Mouse (Mus musculus) spleen, adult 10 weeks (tissue): Measurements from ENCODE around the gene Gm13023. TPM values are rescaled to one million over a fixed set of nuclear protein-coding genes. Genes with fewer than 3 reads are reported as not detected.

Experiments used
- polyA plus RNA-seq: library from polyadenylated mRNA; stranded (reverse); fragments of 350-450 nt; fragmentation: Illumina TruSeq; extraction: RNeasy Lipid Tissue Mini Kit (QIAGEN cat#74804); gene quantifications from one replicate; pipeline ENCODE4 v1.2.3, GENCODE M21; 2015; ENCODE audit warnings: low replicate concordance; ENCODE audit not compliant: insufficient read depth

Gm13023 gene
- polyA plus RNA-seq: not detected

GRCm38 (mm10) chr4:143789052-143789451, at the start of gene Gm13023:
Gene Gm13023 (plus strand): TSS chr4:143789352.

GRCm38 (mm10) chr4:143815993-143816392, 26.8 kb downstream of the Gm13023 start, which contains the start of gene Gm13084:
Gene Gm13084 (minus strand): TSS chr4:143816093.

Other genes with a start within 250 kb of the Gm13023 start
- gene BC080695, start 237.7 kb upstream of the Gm13023 start, polyA plus RNA-seq: not detected
- not detected for gene Gm13057, start 237.6 kb upstream of the Gm13023 start, polyA plus RNA-seq
- gene Gm13083, start 174.3 kb upstream of the Gm13023 start, polyA plus RNA-seq: not detected
- not detected for gene Gm13088, start 132.1 kb upstream of the Gm13023 start, polyA plus RNA-seq
- not detected for gene Gm13089, start 86.6 kb upstream of the Gm13023 start, polyA plus RNA-seq
- gene Gm13078, start 69.9 kb upstream of the Gm13023 start, polyA plus RNA-seq: not detected
- not detected for gene Gm13084, start 26.7 kb downstream of the Gm13023 start, polyA plus RNA-seq
- not detected for gene Gm13103, start 57.1 kb downstream of the Gm13023 start, polyA plus RNA-seq
- gene Pramef6, start 111.0 kb downstream of the Gm13023 start, polyA plus RNA-seq: not detected
- gene Pramef25, start 161.7 kb downstream of the Gm13023 start, polyA plus RNA-seq: not detected
- gene Gm13101, start 177.6 kb downstream of the Gm13023 start, polyA plus RNA-seq: not detected
- not detected for gene Pramef17, start 205.0 kb downstream of the Gm13023 start, polyA plus RNA-seq